Mouse (Mus musculus) liver, embryonic 14.5 days (tissue): ENCODE measurements around the gene Adamts17.

Source experiments
- CTCF ChIP-seq: IDR thresholded peaks from 2 replicates; pipeline ENCODE4 v1.5.1; 2016; ENCODE audit warnings: antibody characterized with exemption, low read depth, control low read depth
- EP300 ChIP-seq: IDR thresholded peaks from 2 replicates; pipeline ENCODE4 v1.6.1; 2016; ENCODE audit warnings: antibody characterized with exemption, low read depth

DNA sequence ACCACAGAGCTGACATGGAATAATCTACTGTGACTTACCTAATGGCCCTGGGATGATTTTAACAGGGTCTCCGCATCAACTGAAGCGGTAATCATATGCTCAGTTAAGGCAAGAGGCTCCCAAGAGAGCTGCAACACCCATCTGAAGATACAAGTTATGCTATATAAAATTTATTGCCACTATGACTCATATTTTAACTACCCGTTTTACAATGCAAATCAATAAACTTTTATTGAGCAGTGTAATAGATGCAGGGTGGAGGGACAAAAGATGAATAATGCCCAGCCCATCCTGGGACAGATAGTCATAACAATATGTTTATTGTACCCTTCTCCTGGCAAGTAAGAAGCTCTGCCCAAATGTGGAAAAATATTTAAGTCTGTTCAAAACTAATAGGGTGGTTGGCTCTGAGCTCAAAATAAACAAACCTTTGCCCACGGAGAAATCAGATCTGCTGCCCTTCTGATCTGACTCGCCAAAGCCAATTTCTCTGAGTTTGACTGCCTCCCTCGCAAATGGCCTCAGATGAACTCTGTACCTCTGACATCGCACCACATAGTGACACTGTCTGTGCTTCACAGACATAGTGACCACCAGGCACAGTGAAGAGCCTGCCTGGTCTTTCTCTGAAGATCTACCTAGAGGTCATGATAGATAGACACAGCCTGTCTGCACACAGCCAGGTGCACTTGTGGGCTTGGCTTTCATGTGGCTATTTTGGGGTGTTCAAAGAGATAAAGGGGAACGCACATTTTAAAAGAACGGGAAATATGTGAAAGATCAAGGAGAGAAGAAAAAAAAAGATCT lies 329.4 kb downstream of the Adamts17 start:
- TF ChIP-seq EP300 (no peak), CTCF (no peak)
